Mouse (Mus musculus): ENCODE data around the gene Utp4. TPM values are rescaled to one million over a fixed set of nuclear protein-coding genes. Genes with fewer than 3 reads are reported as not detected.

Gene Utp4
- 42.2 and 46.9 TPM in 2 replicates for polyA plus RNA-seq (2015; fragmentation: Nextera tagmentation; extraction: Ambion mirVana)

GRCm38 (mm10) chr8:106893481-106894156, at the start of gene Utp4:
TSS of gene Utp4 (plus strand) at chr8:106893636.
- Histone ChIP-seq H3K4me1 (replicated peaks) (peaks cover 34% of the 10 kb centered on the region), H3K27me3 (no peaks in the 10 kb centered on the region), H3K36me3 (peaks cover 32% of the 10 kb centered on the region), H3K4me3 (peak within 1 kb of the TSS; percentile 95), H3K9ac (peak within 1 kb of the TSS; percentile 96), H3K9me3 (no peaks in the 10 kb centered on the region), H3K4me2 (peak within 1 kb of the TSS; percentile 86), H3K27ac (replicated peaks) (peak within 1 kb of the TSS; percentile 96)
- under 1% methylated on average over 59 of the region's 63 CpGs for WGBS
- ATAC-seq (ENCODE audit: low read depth), result peak; percentile 96

- H3K27me3 ChIP-seq, result no peaks in the 10 kb centered on the region
- H3K4me3 ChIP-seq, result no peak overlapping the region
- no peak overlapping the region for H3K27ac ChIP-seq (replicated peaks)
- H3K4me2 ChIP-seq, result no peak overlapping the region
- WGBS, result 86% methylated on average over 10 of the region's 10 CpGs
- no peaks in the 10 kb centered on the region for H3K4me1 ChIP-seq (replicated peaks)
- ATAC-seq (ENCODE audit: low read depth), result no peak
- H3K36me3 ChIP-seq, result no peaks in the 10 kb centered on the region
- no peaks in the 10 kb centered on the region for H3K9me3 ChIP-seq
- no peak overlapping the region for H3K9ac ChIP-seq
Observed at GRCm38 (mm10) chr8:106850034-106850433, 43.4 kb upstream of the Utp4 start.

GRCm38 (mm10) chr8:106854534-106855241, 38.7 kb upstream of the Utp4 start:
- Histone ChIP-seq H3K27me3 (no peaks in the 10 kb centered on the region), H3K27ac (replicated peaks) (no peak overlapping the region), H3K9ac (0 out of 2 replicates have a peak overlapping the region, but pooled peaks have one; percentile 17), H3K4me3 (no peak overlapping the region), H3K36me3 (no peaks in the 10 kb centered on the region), H3K9me3 (no peaks in the 10 kb centered on the region), H3K4me2 (no peak overlapping the region), H3K4me1 (replicated peaks) (no peaks in the 10 kb centered on the region)
- no peak for ATAC-seq (ENCODE audit: low read depth)
- 45% methylated on average over 8 of the region's 8 CpGs for WGBS

GRCm38 (mm10) chr8:106855242-106855562, 38.2 kb upstream of the Utp4 start:
- Histone ChIP-seq H3K9me3 (no peaks in the 10 kb centered on the region), H3K9ac (0 out of 2 replicates have a peak overlapping the region, but pooled peaks have one; percentile 17), H3K36me3 (no peaks in the 10 kb centered on the region), H3K4me2 (no peak overlapping the region), H3K27me3 (no peaks in the 10 kb centered on the region), H3K4me3 (no peak overlapping the region), H3K27ac (replicated peaks) (no peak overlapping the region), H3K4me1 (replicated peaks) (no peaks in the 10 kb centered on the region)
- no peak for ATAC-seq (ENCODE audit: low read depth)
- 83% methylated on average over 3 of the region's 3 CpGs for WGBS

GRCm38 (mm10) chr8:106862845-106863244, 30.6 kb upstream of the Utp4 start:
- H3K27me3 ChIP-seq, result peaks cover 9% of the 10 kb centered on the region; the same call in 1 of the 2 replicates
- 89% methylated on average over 10 of the region's 10 CpGs for WGBS
- 0 out of 2 replicates have a peak, but pooled peaks cover 6% of the 10 kb centered on the region for H3K4me1 ChIP-seq (replicated peaks)
- H3K9ac ChIP-seq, result no peak overlapping the region
- ATAC-seq (ENCODE audit: low read depth), result no peak
- no peak overlapping the region for H3K27ac ChIP-seq (replicated peaks)
- H3K9me3 ChIP-seq, result no peaks in the 10 kb centered on the region
- no peak overlapping the region for H3K4me3 ChIP-seq
- no peaks in the 10 kb centered on the region for H3K36me3 ChIP-seq
- H3K4me2 ChIP-seq, result no peak overlapping the region

GRCm38 (mm10) chr8:106865354-106865753, 28.1 kb upstream of the Utp4 start:
- H3K9me3 ChIP-seq, result no peaks in the 10 kb centered on the region
- peaks cover 15% of the 10 kb centered on the region for H3K4me1 ChIP-seq (replicated peaks)
- H3K4me3 ChIP-seq, result no peak overlapping the region
- H3K9ac ChIP-seq, result no peak overlapping the region
- H3K36me3 ChIP-seq, result no peaks in the 10 kb centered on the region
- WGBS, result 73% methylated on average over 9 of the region's 9 CpGs
- H3K27me3 ChIP-seq, result peaks cover 34% of the 10 kb centered on the region
- H3K27ac ChIP-seq (replicated peaks), result no peak overlapping the region
- H3K4me2 ChIP-seq, result no peak overlapping the region
- no peak for ATAC-seq (ENCODE audit: low read depth)

- under 1% methylated on average over 18 of the region's 18 CpGs for WGBS
- ATAC-seq (ENCODE audit: low read depth), result no peak
- Histone ChIP-seq H3K9me3 (no peaks in the 10 kb centered on the region), H3K4me2 (peak within 1 kb of the TSS; percentile 86), H3K4me3 (peak within 1 kb of the TSS; percentile 60), H3K36me3 (peaks cover 14% of the 10 kb centered on the region), H3K27me3 (peaks cover 71% of the 10 kb centered on the region), H3K27ac (replicated peaks) (peak within 1 kb of the TSS; percentile 39), H3K9ac (peak within 1 kb of the TSS; percentile 80), H3K4me1 (replicated peaks) (peaks cover 38% of the 10 kb centered on the region)
Observed at GRCm38 (mm10) chr8:106870051-106870450, 23.4 kb upstream of the Utp4 start, which contains the start of gene Has3. TSS of gene Has3 (plus strand) at chr8:106870242.

GRCm38 (mm10) chr8:106870537-106871327, 22.7 kb upstream of the Utp4 start:
- H3K27me3 ChIP-seq, result peaks cover 71% of the 10 kb centered on the region
- H3K4me3 ChIP-seq, result peak overlapping the region; percentile 60
- H3K9ac ChIP-seq, result peak overlapping the region; percentile 80
- WGBS, result under 1% methylated on average over 59 of the region's 63 CpGs
- H3K4me2 ChIP-seq, result peak overlapping the region; percentile 86
- ATAC-seq (ENCODE audit: low read depth), result peak; percentile 70
- H3K36me3 ChIP-seq, result peaks cover 20% of the 10 kb centered on the region
- peak overlapping the region; percentile 39 for H3K27ac ChIP-seq (replicated peaks)
- no peaks in the 10 kb centered on the region for H3K9me3 ChIP-seq
- H3K4me1 ChIP-seq (replicated peaks), result peaks cover 38% of the 10 kb centered on the region

- peak; percentile 55 for ATAC-seq (ENCODE audit: low read depth)
- peaks cover 38% of the 10 kb centered on the region for H3K4me1 ChIP-seq (replicated peaks)
- H3K4me2 ChIP-seq, result peak overlapping the region; percentile 86
- peaks cover 22% of the 10 kb centered on the region for H3K36me3 ChIP-seq
- no peaks in the 10 kb centered on the region for H3K9me3 ChIP-seq
- peak overlapping the region; percentile 60 for H3K4me3 ChIP-seq
- peak overlapping the region; percentile 80 for H3K9ac ChIP-seq
- under 1% methylated on average over 15 of the region's 15 CpGs for WGBS
- peak overlapping the region; percentile 39 for H3K27ac ChIP-seq (replicated peaks)
- peaks cover 71% of the 10 kb centered on the region for H3K27me3 ChIP-seq
Observed at GRCm38 (mm10) chr8:106871328-106871926, 22.0 kb upstream of the Utp4 start.

- Histone ChIP-seq H3K27ac (replicated peaks) (peak overlapping the region; percentile 39), H3K9me3 (no peaks in the 10 kb centered on the region), H3K27me3 (peaks cover 68% of the 10 kb centered on the region), H3K36me3 (peaks cover 27% of the 10 kb centered on the region), H3K4me3 (peak overlapping the region; percentile 60), H3K4me1 (replicated peaks) (peaks cover 38% of the 10 kb centered on the region), H3K9ac (peak overlapping the region; percentile 80), H3K4me2 (peak overlapping the region; percentile 86)
- ATAC-seq (ENCODE audit: low read depth), result peak; percentile 77
- WGBS, result under 1% methylated on average over 22 of the region's 22 CpGs
Observed at GRCm38 (mm10) chr8:106871931-106872371, 21.5 kb upstream of the Utp4 start.

- H3K9me3 ChIP-seq, result no peaks in the 10 kb centered on the region
- 9% methylated on average over 8 of the region's 8 CpGs for WGBS
- H3K4me1 ChIP-seq (replicated peaks), result peaks cover 38% of the 10 kb centered on the region
- peak overlapping the region; percentile 80 for H3K9ac ChIP-seq
- ATAC-seq (ENCODE audit: low read depth), result no peak
- H3K4me3 ChIP-seq, result peak overlapping the region; percentile 60
- peak overlapping the region; percentile 86 for H3K4me2 ChIP-seq
- peak overlapping the region; percentile 39 for H3K27ac ChIP-seq (replicated peaks)
- H3K36me3 ChIP-seq, result peaks cover 33% of the 10 kb centered on the region
- peaks cover 63% of the 10 kb centered on the region for H3K27me3 ChIP-seq
Observed at GRCm38 (mm10) chr8:106872454-106873034, 20.9 kb upstream of the Utp4 start.

Measured in neural tube, embryonic 13.5 days (tissue).